Mouse (Mus musculus): Measurements from ENCODE around the gene Zfp618. TPM values are rescaled to one million over a fixed set of nuclear protein-coding genes. Genes with fewer than 3 reads are reported as not detected.

The Zfp618 gene
- total and polyA plus RNA-seq, 3 experiments, result not detected

DNA sequence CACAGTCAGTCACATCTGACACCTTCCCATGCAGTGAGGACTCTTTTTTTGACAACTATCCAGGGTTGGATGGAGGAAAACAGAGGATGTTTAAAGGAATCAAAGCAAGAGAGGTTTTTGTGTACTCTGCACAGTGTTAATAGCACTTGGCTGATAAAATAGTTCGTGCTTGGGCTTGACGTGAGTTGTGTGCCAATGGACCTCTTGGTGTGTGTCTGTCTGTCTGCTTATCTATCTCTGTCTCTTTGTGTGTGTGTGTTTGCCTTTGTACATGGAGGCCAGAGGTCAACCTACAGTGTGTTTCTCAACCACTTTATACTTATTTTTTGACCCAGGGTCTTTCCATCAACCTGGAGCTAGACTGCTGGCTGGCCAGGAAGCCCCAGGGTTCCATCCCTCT, 27.8 kb downstream of the Zfp618 start:
- Histone ChIP-seq H3K4me3 (ENCODE audit: control insufficient read depth in 1 of 2, insufficient read depth in 1 of 2, low read depth in 2 of 2, low read length in 2 of 2) (no peak overlapping the region), H3K4me1 (ENCODE audit: control insufficient read depth in 1 of 2, insufficient read depth in 2 of 2, low read length in 2 of 2) (no peaks in the 10 kb centered on the region), H3K9me3 (replicated peaks; ENCODE audit: insufficient read depth, low read length) (no peaks in the 10 kb centered on the region), H3K27ac (ENCODE audit: control insufficient read depth, low read depth, low read length) (no peak overlapping the region), H3K36me3 (ENCODE audit: control insufficient read depth in 1 of 2, insufficient read depth in 2 of 2, low read length in 2 of 2) (no peaks in the 10 kb centered on the region), H3K79me2 (ENCODE audit: control insufficient read depth, insufficient read depth, low read length, poor library complexity) (no peaks in the 10 kb centered on the region), H3K27me3 (ENCODE audit: control insufficient read depth in 1 of 2, insufficient read depth in 2 of 2, low read length in 2 of 2) (no peaks in the 10 kb centered on the region), H3K9ac (ENCODE audit: control insufficient read depth, low read depth, low read length, poor library complexity, severe bottlenecking) (no peak overlapping the region)
- TF ChIP-seq MEF2A (IDR thresholded peaks at IDR 0.05; ENCODE audit: extremely low read depth, insufficient replicate concordance, low read depth, low read length, poor library complexity, severe bottlenecking) (no peak), MAZ (IDR thresholded peaks at IDR 0.05; ENCODE audit: low read depth, low read length) (no peak), USF2 (IDR thresholded peaks at IDR 0.05; ENCODE audit: borderline replicate concordance in 1 of 2, insufficient read depth in 1 of 2, low read depth in 1 of 2, low read length in 2 of 2) (no peak), GATA1 (IDR thresholded peaks at IDR 0.05; ENCODE audit: low read depth, low read length) (no peak), EP300 (IDR thresholded peaks at IDR 0.05; ENCODE audit: low read depth in 1 of 2, low read length in 2 of 2) (no peak), ZKSCAN1 (IDR thresholded peaks at IDR 0.05; ENCODE audit: low read depth, low read length) (no peak)
- no peak for DNase-seq (ENCODE audit: low read depth, low spot score)

DNA sequence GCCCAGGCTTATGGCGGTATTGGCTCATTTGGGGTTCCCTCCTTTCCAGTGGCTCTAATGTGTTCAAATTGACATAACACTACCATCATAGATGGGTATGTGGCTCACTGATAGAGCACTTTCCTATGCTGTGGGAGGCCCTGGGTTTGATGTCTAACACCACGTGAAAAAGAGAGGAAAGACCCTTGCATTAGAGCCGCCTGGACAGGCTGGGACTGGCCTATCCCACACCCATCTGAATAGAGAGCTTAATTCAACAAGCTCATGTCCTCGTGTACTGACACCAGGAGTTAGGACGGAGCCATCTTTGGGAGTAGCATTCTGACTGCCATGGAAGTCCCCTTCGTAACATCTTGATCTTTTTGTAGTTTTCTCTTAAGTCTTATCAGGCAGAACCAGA, 32.2 kb downstream of the Zfp618 start:
- no peaks in the 10 kb centered on the region for H3K4me1 ChIP-seq (ENCODE audit: control insufficient read depth in 1 of 2, insufficient read depth in 2 of 2, low read length in 2 of 2)
- H3K27ac ChIP-seq (ENCODE audit: control insufficient read depth, low read depth, low read length), result no peak overlapping the region
- no peak for DNase-seq (ENCODE audit: low read depth, low spot score)
- H3K36me3 ChIP-seq (ENCODE audit: control insufficient read depth in 1 of 2, insufficient read depth in 2 of 2, low read length in 2 of 2), result no peaks in the 10 kb centered on the region
- no peak for TF ChIP-seq EP300 (IDR thresholded peaks at IDR 0.05; ENCODE audit: low read depth in 1 of 2, low read length in 2 of 2)
- no peak for TF ChIP-seq NELFE (IDR thresholded peaks at IDR 0.05; ENCODE audit: low read depth, low read length)
- TF ChIP-seq MXI1 (IDR thresholded peaks at IDR 0.05; ENCODE audit: low read depth, low read length), result no peak
- no peak for TF ChIP-seq GABPA (IDR thresholded peaks at IDR 0.05; ENCODE audit: low read depth, low read length)
- no peak for TF ChIP-seq CHD1 (IDR thresholded peaks at IDR 0.05; ENCODE audit: low read depth, low read length)
- H3K4me3 ChIP-seq (ENCODE audit: control insufficient read depth in 1 of 2, insufficient read depth in 1 of 2, low read depth in 2 of 2, low read length in 2 of 2), result no peak overlapping the region
- no peak overlapping the region for H3K9ac ChIP-seq (ENCODE audit: control insufficient read depth, low read depth, low read length, poor library complexity, severe bottlenecking)
- H3K79me2 ChIP-seq (ENCODE audit: control insufficient read depth, insufficient read depth, low read length, poor library complexity), result no peaks in the 10 kb centered on the region
- no peaks in the 10 kb centered on the region for H3K9me3 ChIP-seq (replicated peaks; ENCODE audit: insufficient read depth, low read length)
- H3K27me3 ChIP-seq (ENCODE audit: control insufficient read depth in 1 of 2, insufficient read depth in 2 of 2, low read length in 2 of 2), result no peaks in the 10 kb centered on the region

DNA sequence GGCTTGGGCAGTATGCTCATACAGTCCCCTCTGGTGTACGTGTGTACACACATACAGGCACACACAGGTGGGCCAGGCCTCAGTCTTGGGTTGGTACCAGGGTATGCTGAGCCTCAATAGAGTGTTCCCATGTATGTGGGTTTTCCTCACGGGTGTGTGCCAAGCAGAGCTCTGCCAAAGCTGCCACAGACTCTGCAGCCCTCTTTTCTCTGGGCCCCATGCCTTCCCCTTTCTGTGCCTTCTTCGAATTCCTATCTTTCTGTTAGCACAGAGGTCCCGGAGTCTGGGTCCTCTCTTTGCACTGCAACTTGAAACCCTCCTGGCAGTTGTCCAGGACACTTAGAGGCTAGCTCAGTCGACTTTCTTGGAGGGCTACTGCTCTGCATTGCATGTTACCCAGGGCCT, 33.1 kb downstream of the Zfp618 start:
- Histone ChIP-seq H3K4me1 (ENCODE audit: control insufficient read depth in 1 of 2, insufficient read depth in 2 of 2, low read length in 2 of 2) (no peaks in the 10 kb centered on the region), H3K9ac (ENCODE audit: control insufficient read depth, low read depth, low read length, poor library complexity, severe bottlenecking) (no peak overlapping the region), H3K9me3 (replicated peaks; ENCODE audit: insufficient read depth, low read length) (no peaks in the 10 kb centered on the region), H3K4me3 (ENCODE audit: control insufficient read depth in 1 of 2, insufficient read depth in 1 of 2, low read depth in 2 of 2, low read length in 2 of 2) (no peak overlapping the region), H3K27me3 (ENCODE audit: control insufficient read depth in 1 of 2, insufficient read depth in 2 of 2, low read length in 2 of 2) (no peaks in the 10 kb centered on the region), H3K27ac (ENCODE audit: control insufficient read depth, low read depth, low read length) (no peak overlapping the region), H3K79me2 (ENCODE audit: control insufficient read depth, insufficient read depth, low read length, poor library complexity) (no peaks in the 10 kb centered on the region), H3K36me3 (ENCODE audit: control insufficient read depth in 1 of 2, insufficient read depth in 2 of 2, low read length in 2 of 2) (no peaks in the 10 kb centered on the region)
- DNase-seq (ENCODE audit: low read depth, low spot score), result no peak
- TF ChIP-seq POLR2A (IDR thresholded peaks at IDR 0.05; ENCODE audit: control insufficient read depth in 1 of 2, insufficient read depth in 1 of 2, low read depth in 1 of 2, low read length in 2 of 2, poor library complexity in 1 of 2), result no peak
- TF ChIP-seq RAD21 (IDR thresholded peaks at IDR 0.05; ENCODE audit: low read depth, low read length), result no peak
- no peak for TF ChIP-seq GATA1 (IDR thresholded peaks at IDR 0.05; ENCODE audit: low read depth, low read length)
- no peak for TF ChIP-seq ZKSCAN1 (IDR thresholded peaks at IDR 0.05; ENCODE audit: low read depth, low read length)
- no peak for TF ChIP-seq CHD1 (IDR thresholded peaks at IDR 0.05; ENCODE audit: low read depth, low read length)
- no peak for TF ChIP-seq GABPA (IDR thresholded peaks at IDR 0.05; ENCODE audit: low read depth, low read length)
- TF ChIP-seq BHLHE40 (IDR thresholded peaks at IDR 0.05; ENCODE audit: borderline replicate concordance, low read depth, low read length), result no peak
- no peak for TF ChIP-seq MEF2A (IDR thresholded peaks at IDR 0.05; ENCODE audit: extremely low read depth, insufficient replicate concordance, low read depth, low read length, poor library complexity, severe bottlenecking)
- TF ChIP-seq CHD2 (IDR thresholded peaks at IDR 0.05; ENCODE audit: low read length), result no peak
- no peak for TF ChIP-seq RCOR1 (IDR thresholded peaks at IDR 0.05; ENCODE audit: low read depth, low read length)
- no peak for TF ChIP-seq HCFC1 (IDR thresholded peaks at IDR 0.05; ENCODE audit: low read depth, low read length)
- TF ChIP-seq KAT2A (conservative IDR thresholded peaks at IDR 0.05; ENCODE audit: low read depth, low read length), result no peak
- no peak for TF ChIP-seq MAZ (IDR thresholded peaks at IDR 0.05; ENCODE audit: low read depth, low read length)

Measured in MEL (cell line).